Mouse (Mus musculus) spleen, adult 18-20 months (tissue): Measurements from ENCODE around the gene Slc25a29.
A peak's percentile ranks its signal among the peaks of the same experiment; 100 is the strongest.

Source experiments
- DNase-seq, 2 experiments: peaks; one replicate each; pipeline ENCODE4 v3.0.0; 2022; ENCODE audit warnings: mixed read lengths in 2 of 2

Gene Slc25a29

GRCm38 (mm10) chr12:108794078-108794711 is 41.5 kb downstream of the Slc25a29 start:
- DNase-seq, result peak; percentile 74 to 76

DNA sequence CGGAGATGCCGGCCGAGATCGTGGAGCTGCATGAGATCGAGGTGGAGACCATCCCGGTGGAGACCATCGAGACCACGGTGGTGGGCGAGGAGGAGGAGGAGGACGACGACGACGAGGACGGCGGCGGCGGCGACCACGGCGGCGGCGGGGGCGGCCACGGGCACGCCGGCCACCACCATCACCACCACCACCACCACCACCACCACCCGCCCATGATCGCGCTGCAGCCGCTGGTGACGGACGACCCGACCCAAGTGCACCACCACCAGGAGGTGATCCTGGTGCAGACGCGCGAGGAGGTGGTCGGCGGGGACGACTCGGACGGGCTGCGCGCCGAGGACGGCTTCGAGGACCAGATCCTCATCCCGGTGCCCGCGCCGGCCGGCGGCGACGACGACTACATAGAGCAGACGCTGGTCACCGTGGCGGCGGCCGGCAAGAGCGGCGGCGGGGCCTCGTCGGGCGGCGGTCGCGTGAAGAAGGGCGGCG is 42.2 kb downstream of the Slc25a29 start:
- peak; percentile 42 to 48 for DNase-seq

DNA sequence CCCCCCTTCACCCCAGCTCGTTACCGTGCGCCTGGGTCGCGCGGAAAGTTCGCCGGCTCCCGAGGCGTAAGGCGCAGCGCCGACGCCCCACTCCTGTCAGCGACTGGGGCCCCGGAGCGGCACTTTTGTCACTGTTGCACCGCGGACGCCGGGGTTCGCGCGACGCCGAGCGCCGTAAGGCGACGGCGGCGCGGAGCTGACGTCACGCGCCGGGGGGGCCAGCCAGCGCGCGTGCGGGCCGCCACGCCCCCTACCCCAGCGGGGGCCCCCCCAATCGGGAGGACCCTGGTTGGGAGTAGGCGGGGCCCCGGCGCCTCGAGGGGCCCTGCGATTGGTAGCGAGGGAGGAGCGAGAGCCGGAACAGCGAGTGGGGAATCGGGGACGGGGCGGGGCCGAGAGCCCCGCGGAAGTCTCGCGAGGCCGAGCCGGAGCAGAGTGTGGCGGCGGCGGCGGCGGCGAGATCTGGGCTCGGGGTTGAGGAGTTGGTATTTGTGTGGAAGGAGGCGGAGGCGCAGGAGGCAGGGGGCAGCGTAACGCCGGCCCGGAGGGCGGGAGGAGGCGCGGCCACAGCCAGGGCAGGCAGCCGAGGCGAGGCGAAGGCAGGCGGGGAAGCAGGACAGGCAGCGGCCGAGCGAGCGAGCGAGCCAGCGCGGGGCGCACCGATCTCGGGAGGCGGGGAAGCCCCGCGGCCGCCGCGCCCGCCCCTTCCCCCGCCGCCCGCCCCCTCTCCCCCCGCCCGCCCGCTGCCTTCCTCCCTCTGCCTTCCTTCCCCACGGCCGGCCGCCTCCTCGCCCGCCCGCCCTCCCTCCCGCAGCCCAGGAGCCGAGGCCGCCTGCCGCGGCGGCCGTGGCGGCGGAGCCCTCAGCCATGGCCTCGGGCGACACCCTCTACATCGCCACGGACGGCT is 42.9 kb downstream of the Slc25a29 start, which contains the start of gene Yy1:
Gene Yy1, plus strand, starts transcription at position 428 of the 907 bp plus-strand sequence.
- peak; percentile 98 for DNase-seq

GRCm38 (mm10) chr12:108792152-108792545 is 43.5 kb downstream of the Slc25a29 start:
- DNase-seq, result peak; percentile 66 to 78

DNA sequence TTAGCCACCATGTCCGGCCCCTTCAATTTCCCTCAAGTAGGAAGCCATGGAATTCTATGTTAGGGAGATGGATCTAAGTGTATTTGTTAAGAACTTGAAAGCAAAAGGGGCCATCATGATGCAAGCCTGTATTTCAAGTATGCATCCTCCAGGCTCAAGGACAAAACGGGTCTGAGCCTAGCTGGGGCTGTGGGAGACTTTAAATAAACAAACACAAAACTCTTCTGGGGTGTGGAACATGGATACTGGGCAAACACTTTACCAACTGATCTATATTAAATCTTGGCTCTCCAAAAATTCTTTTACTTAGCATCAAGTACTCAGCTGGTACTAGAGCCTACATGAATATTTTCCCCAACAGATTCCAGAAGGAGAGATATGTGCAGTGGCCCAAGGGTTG is 48.4 kb downstream of the Slc25a29 start:
- DNase-seq, result no peak

DNA sequence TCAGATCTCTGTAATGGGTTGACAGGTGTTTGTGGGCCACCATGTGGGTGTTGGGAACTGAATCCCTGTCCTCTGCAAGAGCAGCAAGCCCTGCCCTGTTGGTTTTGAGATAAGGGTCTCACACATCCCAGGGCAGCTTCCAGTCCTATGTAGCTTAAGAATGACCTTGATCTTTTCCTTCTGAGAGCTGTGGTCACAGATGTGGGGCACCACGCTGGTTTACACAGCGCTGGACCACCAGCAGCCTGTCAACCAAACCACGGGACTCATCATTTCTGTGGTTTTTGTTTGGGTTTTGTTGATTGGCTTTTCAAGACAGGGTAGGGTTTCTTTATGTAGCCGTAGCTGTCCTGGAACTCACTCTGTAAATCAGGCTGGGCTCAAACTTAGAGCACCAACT is 50.5 kb downstream of the Slc25a29 start:
- DNase-seq, result no peak

- DNase-seq, result no peak
These were observed 55.4 kb downstream of the Slc25a29 start for GRCm38 (mm10) chr12:108780108-108780877.
